Mouse (Mus musculus) kidney, postnatal 4 days (tissue): ENCODE results near the gene Bud13.

Experiments
- DNase-seq, 2 experiments: peaks; one replicate each; pipeline ENCODE4 v3.0.0; 2021; ENCODE audit warnings: mixed read lengths in 2 of 2

Bud13 gene

GRCm38 (mm10) chr9:46339051-46339652, 56.3 kb downstream of the Bud13 start:
- no peak for DNase-seq

GRCm38 (mm10) chr9:46345887-46346665, 63.3 kb downstream of the Bud13 start:
- no peak for DNase-seq
